Mouse (Mus musculus) hindlimb bud, embryonic 11.5 days (tissue): ENCODE measurements around the gene Lap3.

Source experiments
- DNase-seq: peaks from one replicate; pipeline ENCODE4 v3.0.0-alpha.2; 2012; ENCODE audit warnings: low read depth, low spot score; ENCODE audit errors: extremely low spot score

The Lap3 gene

DNA sequence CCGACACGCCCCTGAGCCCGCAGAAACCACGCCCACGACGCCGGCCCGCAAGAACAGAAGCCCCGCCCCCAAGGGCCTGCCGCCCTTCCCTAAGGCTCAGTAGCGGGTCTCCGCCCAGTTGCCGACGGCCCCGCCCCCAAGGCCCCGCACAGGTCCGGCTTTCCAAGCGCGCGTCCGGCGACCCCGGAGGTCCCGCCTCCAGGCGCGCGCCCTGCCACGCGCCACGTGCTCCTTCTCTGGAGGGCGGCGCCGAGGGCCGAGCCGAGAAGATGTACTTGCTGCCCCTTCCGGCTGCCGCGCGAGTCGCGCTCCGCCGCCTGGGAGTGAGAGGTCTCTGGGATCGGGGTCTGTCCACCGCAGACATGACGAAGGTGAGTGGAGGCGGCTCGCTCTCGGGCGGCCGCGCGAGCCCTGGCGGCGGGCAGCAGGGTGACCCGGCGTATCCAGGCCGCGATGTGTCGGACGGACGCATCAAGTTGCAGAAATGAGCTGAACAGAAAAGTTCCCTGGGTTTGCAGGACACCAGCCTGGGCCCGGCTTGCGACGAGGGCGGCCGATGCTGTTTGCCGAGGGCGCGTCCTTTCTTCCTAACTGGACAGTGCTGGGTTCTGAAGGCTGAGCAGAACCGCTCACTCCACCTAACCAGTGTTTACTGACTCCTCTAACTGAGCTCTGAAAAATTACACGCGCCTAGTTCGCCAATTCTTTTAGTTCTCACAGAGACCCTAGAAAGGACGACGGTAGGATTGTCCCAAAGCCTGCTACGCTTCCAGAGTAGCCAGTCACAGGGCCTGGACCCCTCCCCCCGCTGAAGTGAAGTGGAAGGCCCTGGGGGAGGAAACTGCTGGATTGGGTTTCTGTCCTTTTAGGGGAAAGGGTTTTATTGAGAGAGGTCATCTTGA lies at the start of gene Lap3:
TSS of gene Lap3 (plus strand) at position 184 of the 902 bp plus-strand sequence.
- DNase-seq, result peak; percentile 80

GRCm38 (mm10) chr5:45444130-45444832 lies 48.9 kb upstream of the Lap3 start:
- DNase-seq, result no peak

DNA sequence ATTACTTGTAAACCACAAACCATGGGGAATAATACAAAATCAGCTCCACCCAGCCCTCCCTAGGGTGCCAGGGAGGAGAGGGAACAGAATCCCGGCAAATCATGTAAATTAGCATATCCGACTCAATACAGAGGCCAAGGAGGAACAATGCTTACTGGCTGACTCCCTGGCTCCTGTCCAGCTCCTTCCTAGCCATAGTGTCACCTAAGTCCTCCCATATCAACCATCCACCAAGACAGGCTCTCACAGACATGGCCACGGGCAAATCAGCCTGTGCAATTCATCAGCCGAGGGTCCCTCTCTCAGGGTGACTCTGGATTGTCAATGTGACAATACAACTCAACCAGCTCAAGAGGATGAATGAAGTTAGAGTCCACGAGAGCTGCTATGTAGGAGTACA lies 44.5 kb upstream of the Lap3 start:
- no peak for DNase-seq

DNA sequence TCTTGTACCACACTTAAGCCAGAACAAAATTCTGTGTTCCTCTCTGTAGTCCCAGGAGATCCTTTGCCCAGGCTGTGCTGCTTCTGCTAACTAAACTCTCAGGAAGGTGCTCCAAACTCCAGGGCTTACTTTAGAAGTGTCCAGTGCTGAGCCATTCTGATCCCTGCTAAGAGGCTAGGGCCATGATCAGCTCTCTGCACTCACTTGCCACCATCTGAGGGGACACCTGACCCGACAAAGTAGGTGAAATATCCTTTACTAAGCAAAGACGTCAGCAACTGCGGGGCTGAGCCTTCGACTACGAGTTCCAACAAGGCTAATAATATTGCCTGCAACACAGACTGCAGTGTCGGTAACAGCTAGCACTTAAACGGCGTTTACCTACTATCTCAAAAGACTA lies 44.0 kb upstream of the Lap3 start:
- no peak for DNase-seq

DNA sequence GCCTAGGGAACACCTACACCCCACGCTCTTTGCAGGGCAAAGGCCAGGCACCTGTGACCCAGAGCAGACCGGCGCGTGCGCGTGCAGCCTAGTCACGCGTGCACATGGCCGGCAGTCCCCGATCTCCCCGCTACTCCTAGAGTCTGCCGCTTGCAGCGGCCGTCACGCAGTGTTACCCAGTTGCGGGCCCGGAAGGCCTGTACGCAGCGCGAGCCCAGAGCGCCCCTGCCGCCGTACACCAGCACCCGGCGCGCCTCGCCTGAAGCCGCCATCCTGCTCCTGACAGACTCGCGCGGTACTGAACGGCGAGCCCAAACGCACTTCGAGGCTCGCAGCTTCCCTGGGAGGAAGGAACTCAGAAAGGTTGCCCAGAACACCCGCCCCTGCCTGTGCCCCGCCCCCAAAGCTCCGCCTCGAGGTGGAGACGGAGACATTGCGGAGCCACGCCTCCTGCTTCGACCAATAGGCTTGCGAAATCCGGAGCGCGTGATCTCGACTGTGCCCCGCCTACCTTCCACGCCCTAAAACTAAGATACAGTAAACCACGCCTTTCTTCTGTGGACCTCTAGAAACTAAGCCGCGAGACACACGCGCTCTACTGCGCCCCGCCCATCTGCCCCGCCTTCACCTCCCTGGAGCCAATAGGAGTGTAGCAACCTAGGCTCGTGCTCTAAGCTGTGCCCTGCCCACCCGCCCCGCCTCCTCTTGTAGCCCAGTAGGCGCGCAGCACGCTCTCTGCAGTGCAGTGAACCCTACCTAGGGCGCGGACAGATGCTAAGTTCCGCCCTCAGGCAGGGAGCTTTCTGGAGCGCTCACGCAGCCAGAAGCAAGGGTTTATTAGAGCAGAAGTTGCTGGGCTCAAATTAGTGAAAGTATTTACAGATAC lies 43.1 kb upstream of the Lap3 start, which contains the start of gene Qdpr:
TSS of gene Qdpr (minus strand) at position 406 of the 886 bp plus-strand sequence.
- DNase-seq, result peak; percentile 96

- DNase-seq, result no peak
Measured at GRCm38 (mm10) chr5:45453451-45453850, 39.7 kb upstream of the Lap3 start, which contains the start of gene Clrn2. Gene Clrn2, plus strand, starts transcription at chr5:45453751.

DNA sequence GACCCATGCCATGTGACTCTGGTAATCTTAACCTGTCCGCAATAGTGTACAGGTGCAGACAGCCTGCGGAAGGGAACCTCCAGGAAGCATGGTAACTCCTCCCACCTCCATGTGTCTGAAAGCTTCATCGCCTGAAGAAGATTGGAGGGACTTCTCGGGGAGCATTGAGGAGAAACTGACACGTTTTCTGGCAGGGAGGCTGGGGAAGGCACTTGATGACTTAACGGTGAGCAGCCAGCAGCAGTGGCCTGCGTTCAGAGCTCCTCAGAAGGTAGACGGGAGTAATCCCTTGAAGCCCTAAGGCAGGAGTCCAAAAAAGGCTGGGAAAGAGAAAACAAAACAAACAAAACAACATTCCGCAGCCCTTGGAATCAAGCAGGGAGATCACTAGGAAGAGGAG lies 38.7 kb upstream of the Lap3 start:
- no peak for DNase-seq

DNA sequence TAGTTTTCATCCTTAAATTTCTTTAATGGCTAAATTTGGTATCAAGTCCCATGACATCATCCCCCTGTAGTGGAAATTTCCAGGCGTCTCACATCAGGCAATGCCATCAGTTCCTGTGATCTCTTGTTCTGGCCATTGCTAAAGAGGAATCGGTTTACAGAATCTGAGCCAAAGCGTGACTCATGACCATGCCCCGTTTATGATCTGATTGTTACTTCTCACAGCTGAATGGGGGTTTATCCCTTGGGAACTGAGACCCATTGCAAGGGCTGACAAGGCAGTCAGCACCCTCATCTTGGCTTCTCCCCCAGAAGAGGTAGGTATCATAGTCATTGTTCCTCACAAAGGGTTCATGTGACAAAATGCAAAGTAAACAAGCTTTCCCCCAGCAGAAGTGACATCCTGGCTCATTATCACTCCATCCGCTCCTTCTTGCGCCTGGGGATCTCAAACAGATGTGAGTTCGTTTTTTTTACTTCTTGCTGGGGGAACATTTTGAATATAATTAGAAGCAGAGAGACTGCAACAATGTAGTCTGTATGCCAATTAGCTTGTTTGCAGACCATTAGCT lies 20.2 kb upstream of the Lap3 start:
- no peak for DNase-seq

- no peak for DNase-seq
Measured at GRCm38 (mm10) chr5:45473521-45473920, 19.7 kb upstream of the Lap3 start.

DNA sequence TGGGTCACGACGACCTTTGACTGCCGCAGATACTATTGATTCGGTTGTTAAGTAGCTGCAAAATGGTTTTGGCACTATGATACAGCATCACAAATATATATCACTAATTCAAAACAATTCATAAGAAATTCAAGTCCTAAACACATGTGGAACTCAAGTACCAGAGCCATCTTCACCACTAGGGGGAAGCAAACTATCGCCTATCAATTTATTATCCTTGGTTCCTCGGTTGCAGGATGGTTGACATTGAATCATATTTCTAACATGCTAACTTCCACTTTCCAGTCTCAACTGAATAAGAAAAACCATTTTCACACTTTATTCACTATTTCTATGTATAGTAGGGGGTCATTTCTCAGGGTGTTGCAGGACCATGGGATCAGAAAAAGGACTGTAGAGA lies 19.0 kb upstream of the Lap3 start:
- no peak for DNase-seq

DNA sequence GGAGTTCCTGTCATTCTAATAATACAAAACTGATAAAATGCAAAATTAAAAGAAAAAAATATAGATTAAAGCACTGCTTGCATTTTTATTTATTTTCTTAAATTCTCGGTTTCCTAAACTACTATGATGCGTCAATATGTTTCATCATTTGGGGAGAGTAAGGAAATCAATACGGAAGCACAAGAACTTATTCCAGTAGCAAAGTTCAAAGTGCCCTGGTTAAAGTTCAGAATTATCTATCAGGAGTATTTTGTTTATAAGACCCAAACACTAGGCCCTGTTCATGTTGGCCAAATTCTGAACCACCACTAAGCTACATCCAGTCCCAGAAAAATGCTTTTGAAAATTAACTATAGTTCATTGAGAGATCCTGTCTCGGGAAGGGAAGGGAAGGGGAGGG lies 18.4 kb upstream of the Lap3 start:
- DNase-seq, result no peak

- DNase-seq, result no peak
Measured at GRCm38 (mm10) chr5:45475771-45476170, 17.4 kb upstream of the Lap3 start.

GRCm38 (mm10) chr5:45476288-45476687 lies 16.9 kb upstream of the Lap3 start:
- no peak for DNase-seq

- no peak for DNase-seq
Measured at GRCm38 (mm10) chr5:45477601-45478000, 15.6 kb upstream of the Lap3 start.

DNA sequence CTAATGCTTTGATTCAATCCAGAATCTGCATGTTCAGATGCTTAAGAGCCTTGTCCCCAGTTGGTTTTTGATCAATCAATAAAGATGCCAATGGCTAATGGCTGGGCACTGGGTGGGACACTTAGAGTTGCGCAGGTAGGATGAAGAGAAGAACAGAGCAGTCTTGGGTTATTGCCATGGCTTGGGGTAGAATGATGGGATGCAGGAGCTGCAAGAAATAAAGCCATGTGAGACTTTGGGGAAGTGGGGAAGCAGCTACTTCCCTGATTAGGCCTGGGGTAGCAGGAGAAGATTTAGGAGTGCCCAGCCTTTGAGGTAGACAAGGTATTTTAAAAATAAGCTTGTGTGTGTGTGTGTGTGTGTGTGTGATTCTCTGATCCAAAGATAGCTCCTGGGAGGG lies 13.1 kb upstream of the Lap3 start:
- DNase-seq, result no peak

DNA sequence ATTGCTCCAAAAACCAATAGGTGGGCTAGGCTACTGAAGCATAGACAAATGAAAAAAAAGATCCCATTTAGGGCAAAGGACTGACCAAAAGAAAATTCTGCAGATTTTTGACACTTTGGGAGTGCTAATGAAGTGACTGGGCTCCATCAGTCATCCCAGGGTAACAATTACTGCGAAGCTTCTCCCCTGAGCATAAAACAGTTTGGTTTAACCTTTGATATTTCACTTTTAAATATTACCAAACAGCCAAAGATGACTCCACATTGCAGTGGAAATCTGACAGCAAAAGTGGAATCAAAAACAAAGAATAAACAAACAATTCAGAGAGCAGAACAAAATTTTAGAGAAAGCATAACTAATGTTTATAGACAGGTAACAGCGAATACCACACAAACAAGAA lies 12.0 kb upstream of the Lap3 start:
- no peak for DNase-seq

- no peak for DNase-seq
Measured at GRCm38 (mm10) chr5:45482607-45483006, 10.6 kb upstream of the Lap3 start.

DNA sequence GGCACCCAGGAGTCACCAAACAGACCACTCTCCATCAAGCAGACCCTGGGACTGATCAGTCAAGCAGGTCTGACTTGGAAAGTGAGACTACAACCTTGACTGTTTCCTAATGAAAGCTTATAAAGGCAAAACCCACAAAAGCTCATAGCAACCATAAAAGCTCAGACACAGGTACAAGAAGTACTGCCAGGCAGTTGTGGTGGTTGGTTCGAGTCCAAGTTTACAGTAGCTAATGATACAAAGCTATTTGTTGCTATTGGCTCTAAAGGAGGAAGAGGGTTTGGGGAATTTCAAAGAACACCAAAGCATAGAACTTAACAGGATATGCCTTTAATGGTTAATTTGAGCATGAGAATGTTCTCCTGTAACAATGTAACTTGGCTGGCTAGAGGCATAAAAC lies 9.5 kb upstream of the Lap3 start:
- no peak for DNase-seq

GRCm38 (mm10) chr5:45491776-45492175 lies 1.4 kb upstream of the Lap3 start:
- DNase-seq, result no peak

- DNase-seq, result peak; percentile 2
Measured at GRCm38 (mm10) chr5:45494093-45494755, 1.1 kb downstream of the Lap3 start.
